Mouse (Mus musculus): ENCODE results near the gene Olfr338. TPM values are rescaled to one million over a fixed set of nuclear protein-coding genes. Genes with fewer than 3 reads are reported as not detected.
"Not testable (repeated sequence)": the region's sequence is repeated elsewhere in the genome, so short reads cannot be mapped to it uniquely, and the experiment has no call there.

Gene Olfr338
- total RNA-seq (2014; rRNA removed), result not detected in 2 replicates
- not detected in 2 replicates for polyA plus RNA-seq (2015; fragmentation: Nextera tagmentation; extraction: Ambion mirVana)

- Histone ChIP-seq H3K4me3 (ENCODE audit: low read depth, low read length) (no peak within 1 kb of the TSS), H3K9ac (no peak within 1 kb of the TSS), H3K27me3 (ENCODE audit: insufficient read depth, low read length) (no peaks in the 10 kb centered on the region), H3K4me2 (ENCODE audit: low read depth) (no peak within 1 kb of the TSS), H3K36me3 (ENCODE audit: insufficient read depth) (no peaks in the 10 kb centered on the region), H3K9me3 (ENCODE audit: low read length) (no peaks in the 10 kb centered on the region), H3K4me1 (ENCODE audit: insufficient read depth) (no peaks in the 10 kb centered on the region), H3K27ac (ENCODE audit: low read depth, low read length) (no peak within 1 kb of the TSS)
- ATAC-seq, result no peak
- no peak for DNase-seq
- no peak for TF ChIP-seq CTCF (IDR thresholded peaks at IDR 0.05; ENCODE audit: low read depth)
These were observed at the start of gene Olfr338 for GRCm38 (mm10) chr2:36373219-36373618. Gene Olfr338, plus strand, starts transcription at chr2:36373519.

DNA sequence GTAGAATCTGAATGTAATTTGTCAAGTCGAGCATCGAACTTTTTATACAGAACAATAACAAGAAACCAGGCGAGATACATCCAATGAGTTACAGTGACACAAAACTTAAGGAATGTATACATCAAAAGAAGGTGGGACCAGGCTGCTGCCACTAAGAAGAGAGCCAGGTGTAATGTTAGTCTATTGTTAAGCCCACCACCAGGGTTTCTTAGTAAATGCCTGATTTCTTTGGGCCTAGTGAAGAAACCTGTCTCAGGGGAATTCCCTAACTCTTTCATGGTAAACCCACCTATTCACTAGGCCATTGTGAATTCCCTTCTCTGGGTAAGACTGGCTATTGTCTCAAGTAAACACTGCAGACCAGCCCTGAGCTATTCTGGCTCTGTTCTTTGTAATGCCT is 41.9 kb downstream of the Olfr338 start:
- not testable (repeated sequence) for H3K9ac ChIP-seq; H3K4me3 ChIP-seq (ENCODE audit: low read depth, low read length); H3K4me2 ChIP-seq (ENCODE audit: low read depth); ATAC-seq; H3K27ac ChIP-seq (ENCODE audit: low read depth, low read length); H3K27me3 ChIP-seq (ENCODE audit: insufficient read depth, low read length); DNase-seq; H3K9me3 ChIP-seq (ENCODE audit: low read length); H3K4me1 ChIP-seq (ENCODE audit: insufficient read depth); H3K36me3 ChIP-seq (ENCODE audit: insufficient read depth)
- 85% methylated on average over 3 of the region's 3 CpGs for WGBS

- not testable (repeated sequence) for H3K27me3 ChIP-seq (ENCODE audit: insufficient read depth, low read length); H3K4me3 ChIP-seq (ENCODE audit: low read depth, low read length); H3K4me1 ChIP-seq (ENCODE audit: insufficient read depth); H3K27ac ChIP-seq (ENCODE audit: low read depth, low read length); H3K9me3 ChIP-seq (ENCODE audit: low read length); H3K4me2 ChIP-seq (ENCODE audit: low read depth); ATAC-seq; DNase-seq; H3K9ac ChIP-seq; H3K36me3 ChIP-seq (ENCODE audit: insufficient read depth)
- 86% methylated on average over 7 of the region's 7 CpGs for WGBS
These were observed 42.3 kb downstream of the Olfr338 start for GRCm38 (mm10) chr2:36415591-36415990.

DNA sequence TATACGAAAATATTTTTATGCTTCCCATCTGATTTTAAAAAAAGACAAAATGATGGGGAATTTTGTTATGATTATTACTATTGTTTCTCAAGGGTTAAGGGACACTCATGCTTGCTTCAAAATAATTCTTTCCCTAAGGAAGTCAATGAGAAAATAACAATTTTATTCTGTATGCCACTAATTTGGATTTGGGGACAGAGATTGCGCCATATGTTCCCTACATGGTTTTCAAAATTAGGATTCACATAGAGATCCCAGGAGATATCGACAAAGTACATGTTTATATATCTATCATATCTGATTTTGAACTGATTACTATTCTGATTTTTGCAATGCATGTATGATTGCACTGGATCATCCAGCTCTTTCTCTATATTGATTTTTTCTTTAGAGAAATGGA is 45.3 kb downstream of the Olfr338 start, which contains the start of gene Olfr339:
Olfr339 (plus strand) TSS at position 301 of the 400 bp plus-strand sequence.
- no peak for TF ChIP-seq CTCF (IDR thresholded peaks at IDR 0.05; ENCODE audit: low read depth)
- Histone ChIP-seq H3K4me1 (ENCODE audit: insufficient read depth) (no peaks in the 10 kb centered on the region), H3K9me3 (ENCODE audit: low read length) (no peaks in the 10 kb centered on the region), H3K4me3 (ENCODE audit: low read depth, low read length) (no peak within 1 kb of the TSS), H3K27me3 (ENCODE audit: insufficient read depth, low read length) (no peaks in the 10 kb centered on the region), H3K36me3 (ENCODE audit: insufficient read depth) (no peaks in the 10 kb centered on the region), H3K27ac (ENCODE audit: low read depth, low read length) (no peak within 1 kb of the TSS), H3K9ac (no peak within 1 kb of the TSS), H3K4me2 (ENCODE audit: low read depth) (no peak within 1 kb of the TSS)
- DNase-seq (no peak), ATAC-seq (no peak)
- 90% methylated on average over 3 of the region's 3 CpGs for WGBS

Other genes starting within 250 kb of the Olfr338 start
- gene Mrrf, start 237.1 kb upstream of the Olfr338 start, total RNA-seq (2014; rRNA removed), result 14.0 and 17.0 TPM in 2 replicates
- 12.9 and 21.9 TPM in 2 replicates for gene Mrrf, start 237.1 kb upstream of the Olfr338 start, polyA plus RNA-seq (2015; fragmentation: Nextera tagmentation; extraction: Ambion mirVana)
- 54.6 and 61.4 TPM in 2 replicates for gene Rbm18, start 236.7 kb upstream of the Olfr338 start, total RNA-seq (2014; rRNA removed)
- gene Rbm18, start 236.7 kb upstream of the Olfr338 start, polyA plus RNA-seq (2015; fragmentation: Nextera tagmentation; extraction: Ambion mirVana), result 86.4 and 98.7 TPM in 2 replicates
- 4.9 and 6.6 TPM in 2 replicates for gene Ptgs1, start 143.1 kb upstream of the Olfr338 start, total RNA-seq (2014; rRNA removed)
- 4.4 and 5.5 TPM in 2 replicates for gene Ptgs1, start 143.1 kb upstream of the Olfr338 start, polyA plus RNA-seq (2015; fragmentation: Nextera tagmentation; extraction: Ambion mirVana)
- gene Olfr339, start 45.4 kb downstream of the Olfr338 start, total RNA-seq (2014; rRNA removed), result not detected in 2 replicates
- gene Olfr339, start 45.4 kb downstream of the Olfr338 start, polyA plus RNA-seq (2015; fragmentation: Nextera tagmentation; extraction: Ambion mirVana), result not detected in 2 replicates
- gene Olfr340, start 79.1 kb downstream of the Olfr338 start, total RNA-seq (2014; rRNA removed), result not detected in 2 replicates
- not detected in 2 replicates for gene Olfr340, start 79.1 kb downstream of the Olfr338 start, polyA plus RNA-seq (2015; fragmentation: Nextera tagmentation; extraction: Ambion mirVana)
- not detected in 2 replicates for gene Olfr341, start 108.9 kb downstream of the Olfr338 start, total RNA-seq (2014; rRNA removed)
- not detected in 2 replicates for gene Olfr341, start 108.9 kb downstream of the Olfr338 start, polyA plus RNA-seq (2015; fragmentation: Nextera tagmentation; extraction: Ambion mirVana)
- gene Olfr342, start 151.5 kb downstream of the Olfr338 start, total RNA-seq (2014; rRNA removed), result not detected in 2 replicates
- gene Olfr342, start 151.5 kb downstream of the Olfr338 start, polyA plus RNA-seq (2015; fragmentation: Nextera tagmentation; extraction: Ambion mirVana), result not detected in 2 replicates
- not detected in 2 replicates for gene Olfr344, start 193.1 kb downstream of the Olfr338 start, total RNA-seq (2014; rRNA removed)
- not detected in 2 replicates for gene Olfr344, start 193.1 kb downstream of the Olfr338 start, polyA plus RNA-seq (2015; fragmentation: Nextera tagmentation; extraction: Ambion mirVana)

Data from forebrain, postnatal 0 days (tissue).